Mouse (Mus musculus) CH12.LX (cell line): ENCODE measurements around the gene Hspa12a. TPM values are rescaled to one million over a fixed set of nuclear protein-coding genes. Genes with fewer than 3 reads are reported as not detected.

Experiments used
- DNase-seq: peaks from one replicate; pipeline ENCODE4 v3.0.0-alpha.2; 2013; ENCODE audit errors: extremely low read depth
- H3K27ac ChIP-seq: 2 replicates; pipeline ENCODE4 v1.5.1; 2012; ENCODE audit warnings: low read depth, mild to moderate bottlenecking, control low read depth, moderate library complexity; ENCODE audit not compliant: insufficient read depth
- H3K27me3 ChIP-seq: replicated peaks from 2 replicates; pipeline ENCODE3; 2012; ENCODE audit warnings: inconsistent platforms
- H3K36me3 ChIP-seq, 2 experiments: replicated peaks in 1 of 2; 2 replicates each; pipeline versions ENCODE3 to v1.6.1; 2012; ENCODE audit warnings: inconsistent platforms in 1 of 2, low read length in 1 of 2, mild to moderate bottlenecking in 1 of 2, mixed read lengths in 1 of 2, moderate library complexity in 1 of 2; ENCODE audit not compliant: control insufficient read depth in 1 of 2, insufficient read depth in 1 of 2
- H3K4me1 ChIP-seq, 2 experiments: 2 replicates each; pipeline ENCODE4 v1.6.1; 2012; ENCODE audit warnings: inconsistent platforms in 1 of 2, moderate library complexity in 1 of 2; ENCODE audit not compliant: insufficient read depth in 2 of 2, control insufficient read depth in 1 of 2
- H3K4me2 ChIP-seq: 2 replicates; pipeline ENCODE4 v1.6.1; 2012; ENCODE audit warnings: low read depth, mild to moderate bottlenecking, control low read depth; ENCODE audit not compliant: poor library complexity, insufficient read depth, severe bottlenecking
- H3K4me3 ChIP-seq, 3 experiments: fragments of 150-350 bp in 1 of 3; sonication (generic) in 1 of 3; replicated peaks in 1 of 3; 2 replicates each; pipeline versions ENCODE3 to v1.5.1; 2011 to 2012; ENCODE audit warnings: low read depth in 2 of 3, low read length in 2 of 3, mild to moderate bottlenecking in 2 of 3, moderate library complexity in 2 of 3, control low read depth in 1 of 3, improper control_type of control experiment in 1 of 3, inconsistent platforms in 1 of 3, mixed read lengths in 1 of 3; ENCODE audit not compliant: poor library complexity in 1 of 3
- H3K79me2 ChIP-seq: replicated peaks from 2 replicates; pipeline ENCODE4 v1.6.1; 2012; ENCODE audit warnings: mild to moderate bottlenecking, moderate library complexity; ENCODE audit not compliant: control insufficient read depth, poor library complexity, insufficient read depth, severe bottlenecking; ENCODE audit errors: extremely low read depth
- H3K9ac ChIP-seq: 2 replicates; pipeline ENCODE4 v1.6.1; 2012; ENCODE audit warnings: low read depth, mild to moderate bottlenecking, control low read depth, moderate library complexity; ENCODE audit not compliant: insufficient read depth
- H3K9me3 ChIP-seq: replicated peaks from 2 replicates; pipeline ENCODE3; 2012; ENCODE audit warnings: low read length, inconsistent platforms, mixed read lengths
- BHLHE40 ChIP-seq: IDR thresholded peaks from 2 replicates; pipeline ENCODE4 v1.6.1; 2011; ENCODE audit warnings: mild to moderate bottlenecking, low read depth, low read length, improper control_type of control experiment
- CHD1 ChIP-seq: IDR thresholded peaks from 2 replicates; pipeline ENCODE4 v1.6.1; 2012; ENCODE audit warnings: low read depth, low read length, improper control_type of control experiment, inconsistent platforms
- CHD2 ChIP-seq: IDR thresholded peaks from 2 replicates; pipeline ENCODE4 v1.6.1; 2011; ENCODE audit warnings: low read length, improper control_type of control experiment
- CTCF ChIP-seq, 2 experiments: IDR thresholded peaks in 1 of 2; conservative IDR thresholded peaks in 1 of 2; 2 replicates each; pipeline ENCODE4 v1.5.1; 2011 to 2012; ENCODE audit warnings: low read depth in 2 of 2, low read length in 2 of 2, improper control_type of control experiment in 1 of 2, inconsistent platforms in 1 of 2, mild to moderate bottlenecking in 1 of 2, moderate library complexity in 1 of 2
- E2F4 ChIP-seq: IDR thresholded peaks from 2 replicates; pipeline ENCODE4 v1.6.1; 2011; ENCODE audit warnings: low read depth, low read length, improper control_type of control experiment; ENCODE audit not compliant: insufficient replicate concordance
- HCFC1 ChIP-seq: IDR thresholded peaks from 2 replicates; pipeline ENCODE4 v1.6.1; 2012; ENCODE audit warnings: low read depth, mild to moderate bottlenecking, inconsistent platforms, low read length, improper control_type of control experiment
- MAFK ChIP-seq: IDR thresholded peaks from 2 replicates; pipeline ENCODE4 v1.6.1; 2011; ENCODE audit warnings: low read length, improper control_type of control experiment; ENCODE audit not compliant: insufficient replicate concordance
- MAX ChIP-seq: IDR thresholded peaks from 2 replicates; pipeline ENCODE4 v1.6.1; 2011; ENCODE audit warnings: low read length, improper control_type of control experiment
- MEF2A ChIP-seq: IDR thresholded peaks from 2 replicates; pipeline ENCODE4 v1.6.1; 2014; ENCODE audit warnings: low read depth, mild to moderate bottlenecking, inconsistent platforms, low read length, improper control_type of control experiment, borderline replicate concordance
- NELFE ChIP-seq: IDR thresholded peaks from 2 replicates; pipeline ENCODE4 v1.6.1; 2011; ENCODE audit warnings: low read depth, low read length, improper control_type of control experiment
- PAX5 ChIP-seq: IDR thresholded peaks from 2 replicates; pipeline ENCODE4 v1.6.1; 2012; ENCODE audit warnings: low read length, inconsistent platforms, mixed read lengths
- POLR2A ChIP-seq: IDR thresholded peaks from 2 replicates; pipeline ENCODE4 v1.6.1; 2011; ENCODE audit warnings: low read depth, mild to moderate bottlenecking, improper control_type of control experiment, low read length
- RCOR1 ChIP-seq: conservative IDR thresholded peaks from 2 replicates; pipeline ENCODE4 v1.6.1; 2012; ENCODE audit warnings: low read depth, mild to moderate bottlenecking, inconsistent platforms, low read length, improper control_type of control experiment
- SMC3 ChIP-seq: IDR thresholded peaks from 2 replicates; pipeline ENCODE4 v1.6.1; 2011; ENCODE audit warnings: low read depth, low read length, improper control_type of control experiment
- TBP ChIP-seq: conservative IDR thresholded peaks from 2 replicates; pipeline ENCODE4 v1.6.1; 2011; ENCODE audit warnings: low read depth, low read length, improper control_type of control experiment
- USF1 ChIP-seq: IDR thresholded peaks from 2 replicates; pipeline ENCODE4 v1.6.1; 2014; ENCODE audit warnings: low read depth, mild to moderate bottlenecking, inconsistent platforms, low read length, improper control_type of control experiment
- USF2 ChIP-seq: conservative IDR thresholded peaks from 2 replicates; pipeline ENCODE4 v1.6.1; 2011; ENCODE audit warnings: low read depth, low read length, improper control_type of control experiment
- ZNF384 ChIP-seq: IDR thresholded peaks from 2 replicates; pipeline ENCODE4 v1.6.1; 2012; ENCODE audit warnings: low read depth, low read length, improper control_type of control experiment, inconsistent platforms
- dilution Hi-C: fragments of 300-500 bp; cut with MboI; formaldehyde crosslinking; loops from 2 replicates; pipeline ENCODE4 v1.14.3; 2020; ENCODE audit warnings: low sequenced_read_pairs; ENCODE audit not compliant: extremely low pct_unique_long_range_greater_than_20kb, extremely low pct_ligation_motif_present
- in situ Hi-C: fragments of 300-500 bp; cut with MboI; formaldehyde crosslinking; loops from 3 replicates; pipeline ENCODE4 v1.14.3; 2019; ENCODE audit warnings: low sequenced_read_pairs, low pct_ligation_motif_present, low pct_unique_long_range_greater_than_20kb, mixed read lengths
- polyA plus RNA-seq: library from polyadenylated mRNA; unstranded; fragments of >175 nt; gene quantifications from 2 replicates; pipeline ENCODE4 v1.2.1, GENCODE M21; 2012; ENCODE audit warnings: low read depth; ENCODE audit not compliant: insufficient read length
- total RNA-seq, 2 experiments: library from RNA; depleted of rRNA; stranded (reverse); fragments of 300-350 nt in 1 of 2; fragments of >200 nt in 1 of 2; gene quantifications; 2 replicates each; pipeline ENCODE4 v1.2.3; 2012 to 2014

Hspa12a gene
- total and polyA plus RNA-seq, 3 experiments, result 1.4 to 1.9 (median 1.4) TPM

- Histone ChIP-seq H3K9ac (no peak overlapping the region), H3K27me3 (no peaks in the 10 kb centered on the region), H3K27ac (no peak overlapping the region), H3K9me3 (no peaks in the 10 kb centered on the region), H3K79me2 (no peaks in the 10 kb centered on the region), H3K36me3 (no peaks in the 10 kb centered on the region), H3K4me3 (no peak overlapping the region), H3K4me2 (no peak overlapping the region), H3K4me1 (no peaks in the 10 kb centered on the region)
- TF ChIP-seq MAX (no peak), NELFE (no peak), CHD2 (no peak), USF1 (no peak), USF2 (no peak), CHD1 (no peak), CTCF (conservative IDR thresholded peaks at IDR 0.05 in 1 of 2, IDR thresholded peaks at IDR 0.05 in 1 of 2; ENCODE audit: low read depth in 2 of 2, low read length in 2 of 2) (no peak), POLR2A (no peak), E2F4 (no peak), ZNF384 (no peak), RCOR1 (no peak), MAFK (no peak), BHLHE40 (no peak), TBP (no peak), PAX5 (no peak)
- dilution Hi-C loops, result no loop called here
- in situ Hi-C loops, result no loop called here
- DNase-seq, result no peak
Observed at GRCm38 (mm10) chr19:58878560-58878959, 64.9 kb downstream of the Hspa12a start.

- H3K4me2 ChIP-seq, result no peak overlapping the region
- H3K36me3 ChIP-seq, result no peaks in the 10 kb centered on the region
- H3K27me3 ChIP-seq, result no peaks in the 10 kb centered on the region
- in situ Hi-C loops, result no loop called here
- no peak overlapping the region for H3K9ac ChIP-seq
- DNase-seq, result no peak
- peaks cover 4 to 9% of the 10 kb centered on the region in 2 experiments; a peak in 2 of 4 replicates for H3K4me1 ChIP-seq
- TF ChIP-seq PAX5, result no peak
- no peak for TF ChIP-seq BHLHE40
- no peak for TF ChIP-seq SMC3
- TF ChIP-seq USF2, result no peak
- no peak for TF ChIP-seq TBP
- TF ChIP-seq MEF2A, result no peak
- TF ChIP-seq HCFC1, result no peak
- TF ChIP-seq, all 38 proteins: peak for 0
- no peaks in the 10 kb centered on the region for H3K9me3 ChIP-seq
- no peaks in the 10 kb centered on the region for H3K79me2 ChIP-seq
- dilution Hi-C loops, result no loop called here
- H3K4me3 ChIP-seq, result no peak overlapping the region
- H3K27ac ChIP-seq, result no peak overlapping the region
Observed at GRCm38 (mm10) chr19:58873536-58873935, 69.9 kb downstream of the Hspa12a start.
